8 mouse cellular contexts compared by ENCODE assay signal in the genomic region with DNA sequence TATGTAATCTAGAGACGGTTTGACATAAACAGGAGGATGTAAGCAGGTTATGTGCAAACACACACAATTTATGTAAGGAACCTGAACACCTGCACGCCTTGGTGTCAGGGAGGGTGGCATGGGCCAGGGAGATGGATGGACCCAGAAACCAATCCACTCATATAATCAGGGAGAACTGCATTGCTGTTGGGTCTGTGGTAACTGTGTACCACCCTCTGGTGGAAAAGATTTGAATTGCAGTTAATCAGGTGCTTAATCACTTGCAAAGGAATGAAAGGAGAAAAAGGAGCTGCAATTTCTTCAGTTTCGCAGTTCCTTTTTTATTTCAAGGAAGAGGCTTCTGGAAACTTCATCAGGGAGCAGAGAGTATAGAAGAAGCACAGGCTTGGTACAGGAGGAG. TPM values are rescaled to one million over a fixed set of nuclear protein-coding genes. Genes with fewer than 3 reads are reported as not detected.
DNase-seq lines count a peak whose midpoint lies in the region; ATAC-seq and TF ChIP-seq lines count a peak whose summit lies in the region.
"Had no signal": no experiment of that assay in that cellular context is flagged by ENCODE, and none has a peak within 500 bp of the region (broad histone marks: within the 10 kb centered on the region; RNA-seq: fewer than 3 reads in every experiment).

No protein-coding gene starts in this region.

- no peaks in the 10 kb centered on the region for H3K36me3 ChIP-seq in kidney, postnatal 0 days (ENCODE audit: insufficient read depth, low read length)
- H3K36me3 ChIP-seq in CH12.LX (replicated peaks in 1 of 2; ENCODE audit: control insufficient read depth in 1 of 2, insufficient read depth in 1 of 2, low read length in 1 of 2), result no peaks in the 10 kb centered on the region
- no peaks in the 10 kb centered on the region for H3K36me3 ChIP-seq in forebrain, embryonic 14.5 days (ENCODE audit: control insufficient read depth, insufficient read depth, low read length)
- no peaks in the 10 kb centered on the region for H3K36me3 ChIP-seq in small intestine, adult 2 months (ENCODE audit: control insufficient read depth, insufficient read depth, low read length)

- no peaks in the 10 kb centered on the region for H3K79me2 ChIP-seq in CH12.LX (replicated peaks; ENCODE audit: control insufficient read depth, extremely low read depth, insufficient read depth, poor library complexity, severe bottlenecking)

- H3K9me3 ChIP-seq in kidney, postnatal 0 days (replicated peaks; ENCODE audit: low read length), result no peaks in the 10 kb centered on the region
- H3K9me3 ChIP-seq in CH12.LX (replicated peaks; ENCODE audit: low read length), result peaks cover 4% of the 10 kb centered on the region
- no peaks in the 10 kb centered on the region for H3K9me3 ChIP-seq in forebrain, embryonic 14.5 days (replicated peaks; ENCODE audit: control insufficient read depth, low read length)

- no peak for ATAC-seq in kidney, postnatal 0 days (replicated peaks; ENCODE audit: low FRiP score, low read depth)
- ATAC-seq in forebrain, embryonic 14.5 days, result peak; percentile 54; the same call in 1 of the 2 replicates

- 66% methylated on average over 3 of the region's 3 CpGs for WGBS in kidney, postnatal 0 days
- 74% methylated on average over 3 of the region's 3 CpGs for WGBS in forebrain, embryonic 14.5 days
- WGBS in small intestine, adult 2 months, result 69% methylated on average over 3 of the region's 3 CpGs

- no peak overlapping the region for H3K27ac ChIP-seq in kidney, postnatal 0 days
- H3K27ac ChIP-seq in CH12.LX (ENCODE audit: insufficient read depth, low read depth), result no peak overlapping the region
- no peak overlapping the region for H3K27ac ChIP-seq in forebrain, embryonic 14.5 days (ENCODE audit: low read depth, low read length)
- no peak overlapping the region for H3K27ac ChIP-seq in small intestine, adult 2 months (ENCODE audit: insufficient read depth, low read depth, low read length)

- no peak for TF ChIP-seq EP300 in CH12.LX (IDR thresholded peaks at IDR 0.05; ENCODE audit: low read length)

- no peaks in the 10 kb centered on the region for H3K27me3 ChIP-seq in kidney, postnatal 0 days (ENCODE audit: insufficient read depth, low read length)
- no peaks in the 10 kb centered on the region for H3K27me3 ChIP-seq in CH12.LX (replicated peaks)
- H3K27me3 ChIP-seq in forebrain, embryonic 14.5 days (replicated peaks; ENCODE audit: control insufficient read depth, insufficient read depth, low read length), result no peaks in the 10 kb centered on the region
- H3K27me3 ChIP-seq in small intestine, adult 2 months (ENCODE audit: control insufficient read depth, insufficient read depth, low read length), result no peaks in the 10 kb centered on the region

- H3K4me3 ChIP-seq in kidney, postnatal 0 days (replicated peaks; ENCODE audit: low read depth, low read length), result no peak overlapping the region
- H3K4me3 ChIP-seq in CH12.LX (replicated peaks in 1 of 3; ENCODE audit: low read depth in 2 of 3, low read length in 2 of 3, poor library complexity in 1 of 3), result no peak overlapping the region
- no peak overlapping the region for H3K4me3 ChIP-seq in forebrain, embryonic 14.5 days (ENCODE audit: low read depth, low read length)
- no peak overlapping the region for H3K4me3 ChIP-seq in small intestine, adult 2 months (ENCODE audit: low read depth, low read length)
- H3K4me3 ChIP-seq: erythroblast, embryonic 14.5 days had no signal

- peak; percentile 74 for TF ChIP-seq CTCF in kidney, postnatal 0 days (IDR thresholded peaks at IDR 0.05; ENCODE audit: low read depth)
- peak; percentile 65 to 72 for TF ChIP-seq CTCF in CH12.LX (conservative IDR thresholded peaks at IDR 0.05 in 1 of 2, IDR thresholded peaks at IDR 0.05 in 1 of 2; ENCODE audit: low read depth in 2 of 2, low read length in 2 of 2)
- peak; percentile 44; the same call in 1 of the 2 replicates for TF ChIP-seq CTCF in small intestine, adult 2 months (IDR thresholded peaks at IDR 0.05; ENCODE audit: extremely low read depth, insufficient read length, insufficient replicate concordance, low read depth, low read length)

- no peak overlapping the region for H3K4me2 ChIP-seq in kidney, postnatal 0 days (ENCODE audit: low read length)
- H3K4me2 ChIP-seq in CH12.LX (ENCODE audit: insufficient read depth, low read depth, poor library complexity, severe bottlenecking), result no peak overlapping the region
- H3K4me2 ChIP-seq in forebrain, embryonic 14.5 days (ENCODE audit: low read length), result no peak overlapping the region

- H3K9ac ChIP-seq in kidney, postnatal 0 days (ENCODE audit: low read depth, low read length), result no peak overlapping the region
- no peak overlapping the region for H3K9ac ChIP-seq in CH12.LX (ENCODE audit: insufficient read depth, low read depth)
- H3K9ac ChIP-seq in forebrain, embryonic 14.5 days (ENCODE audit: low read length), result no peak overlapping the region

- TF ChIP-seq POLR2A in CH12.LX (IDR thresholded peaks at IDR 0.05; ENCODE audit: low read depth, low read length), result no peak
- no peak for TF ChIP-seq POLR2A in small intestine, adult 2 months (IDR thresholded peaks at IDR 0.05; ENCODE audit: low read depth, low read length)

- in situ Hi-C loops in CH12.LX (cut with MboI; ENCODE audit: low pct_ligation_motif_present, low pct_unique_long_range_greater_than_20kb, low sequenced_read_pairs), result no loop called here

- no peaks in the 10 kb centered on the region for H3K4me1 ChIP-seq in kidney, postnatal 0 days (replicated peaks; ENCODE audit: insufficient read depth, low read length)
- peaks cover 3 to 5% of the 10 kb centered on the region in 2 experiments; a peak in 3 of 4 replicates for H3K4me1 ChIP-seq in CH12.LX (ENCODE audit: control insufficient read depth in 1 of 2, insufficient read depth in 2 of 2)
- no peaks in the 10 kb centered on the region for H3K4me1 ChIP-seq in forebrain, embryonic 14.5 days (ENCODE audit: control insufficient read depth, insufficient read depth, low read length)
- H3K4me1 ChIP-seq in small intestine, adult 2 months (ENCODE audit: control insufficient read depth, insufficient read depth, insufficient read length, low read length), result no peaks in the 10 kb centered on the region

- TF ChIP-seq RAD21 in CH12.LX (IDR thresholded peaks at IDR 0.05; ENCODE audit: low read depth, low read length), result peak; percentile 64

- peak; percentile 62 for DNase-seq in kidney, postnatal 0 days (ENCODE audit: low spot score)
- DNase-seq in kidney, postnatal 4 days, result no peak
- DNase-seq in A20 (ENCODE audit: low read depth, low spot score) (peak; percentile 17), CH12.LX (ENCODE audit: extremely low read depth) (peak; percentile 46)
- DNase-seq in forebrain, embryonic 14.5 days (ENCODE audit: low spot score), result peak; percentile 73
- no peak for DNase-seq in heart, adult 9 months (ENCODE audit: low spot score in 2 of 2)

- dilution Hi-C loops in CH12.LX (cut with MboI; ENCODE audit: extremely low pct_ligation_motif_present, extremely low pct_unique_long_range_greater_than_20kb, low sequenced_read_pairs), result no loop called here

TF ChIP-seq in CH12.LX, 34 proteins besides CTCF, POLR2A, EP300 and RAD21:
- peak; percentile 75 for TF ChIP-seq SMC3 (IDR thresholded peaks at IDR 0.05; ENCODE audit: low read depth, low read length)
- TF ChIP-seq ETS1 (conservative IDR thresholded peaks at IDR 0.05; ENCODE audit: low read depth, low read length), result no peak
TF ChIP-seq in CH12.LX: peak in this region for 1.

RNA-seq across cellular contexts. Expression of a gene that starts 46.9 kb away (rescaled TPM):
- polyA plus RNA-seq in kidney, postnatal 0 days (2015; fragmentation: Nextera tagmentation; extraction: Ambion mirVana), result not detected in 2 replicates
- not detected in 2 replicates for total RNA-seq in CH12.LX (2012; rRNA removed)
- total RNA-seq in CH12.LX (2014; rRNA removed), result not detected in 2 replicates
- not detected in 2 replicates for polyA plus RNA-seq in CH12.LX (2012; ENCODE audit: insufficient read length, low read depth)
- polyA plus RNA-seq in forebrain, embryonic 14.5 days (2014; fragmentation: Nextera tagmentation; extraction: Ambion mirVana), result not detected in 2 replicates
- not detected in 2 replicates for polyA plus RNA-seq in small intestine, adult 2 months (2012; rRNA removed)
- polyA plus RNA-seq: erythroblast, embryonic 14.5 days had no signal

Comparison
In these comparisons a context has a peak if more than half of its experiments do, and no peak if none do; other contexts are left out.
1. DNase-seq: peak in kidney, postnatal 0 days (single experiment), A20 (single experiment), CH12.LX (single experiment) and forebrain, embryonic 14.5 days (single experiment); none in kidney, postnatal 4 days (0 of 2) and heart, adult 9 months (0 of 2).
2. Peak in every context shown above with its lines, with median percentiles within 50 percentile points of each other: CTCF ChIP-seq.